Mouse (Mus musculus): ENCODE measurements at regions not wholly inside any gene's neighbourhood (a gene's known extent, or its start where the extent isn't known, plus 50 kb on each side); places are given as distances from the start of the nearest gene placed in this dataset.

- TF ChIP-seq CTCF (IDR thresholded peaks at IDR 0.05; ENCODE audit: low read depth, low read length) (no peak), POLR2A (IDR thresholded peaks at IDR 0.05; ENCODE audit: borderline replicate concordance, low read depth, low read length) (no peak)
These were observed 217.6 kb downstream of the Igsf11 start for GRCm38 (mm10) chr16:39110089-39110488.

All from bone marrow macrophage, adult 2 months (primary cell).